Mouse (Mus musculus) liver, postnatal 0 days (tissue): ENCODE data around the gene Vasp. TPM values are rescaled to one million over a fixed set of nuclear protein-coding genes. Genes with fewer than 3 reads are reported as not detected.

Experiments used
- ATAC-seq: fragments of 200-750 bp; cut with Nextera tagmentation; 2 replicates; pipeline ENCODE4 v1.8.0; 2017; ENCODE audit warnings: mild to moderate bottlenecking, moderate library complexity
- DNase-seq: peaks from one replicate; pipeline ENCODE4 v3.0.0-alpha.2; 2016
- H3K27ac ChIP-seq: fragments of 300-500 bp; sonication (generic); 2 replicates; pipeline ENCODE4 v1.5.1; 2014; ENCODE audit warnings: antibody characterized with exemption, moderate library complexity, mild to moderate bottlenecking, low read depth
- H3K27me3 ChIP-seq: fragments of 300-500 bp; sonication (generic); 2 replicates; pipeline ENCODE4 v1.6.1; 2014; ENCODE audit warnings: low read length, control low read depth, mixed read lengths; ENCODE audit not compliant: insufficient read depth
- H3K36me3 ChIP-seq: fragments of 300-500 bp; sonication (generic); replicated peaks from 2 replicates; pipeline ENCODE4 v1.6.1; 2014; ENCODE audit warnings: mild to moderate bottlenecking, control low read depth, low read length, moderate library complexity, mixed read lengths; ENCODE audit not compliant: insufficient read depth
- H3K4me1 ChIP-seq: fragments of 300-500 bp; sonication (generic); 2 replicates; pipeline ENCODE4 v1.6.1; 2014; ENCODE audit warnings: antibody characterized with exemption, mild to moderate bottlenecking, control low read depth; ENCODE audit not compliant: insufficient read depth
- H3K4me2 ChIP-seq: fragments of 300-500 bp; sonication (generic); 2 replicates; pipeline ENCODE4 v1.6.1; 2014; ENCODE audit warnings: low read depth, mild to moderate bottlenecking, low read length, moderate library complexity, mixed read lengths
- H3K4me3 ChIP-seq: fragments of 300-500 bp; sonication (generic); 2 replicates; pipeline ENCODE4 v1.5.1; 2014; ENCODE audit warnings: low read depth, low read length
- H3K9ac ChIP-seq: fragments of 300-500 bp; sonication (generic); replicated peaks from 2 replicates; pipeline ENCODE4 v1.6.1; 2014; ENCODE audit warnings: mild to moderate bottlenecking, moderate library complexity
- H3K9me3 ChIP-seq: fragments of 300-500 bp; sonication (generic); 2 replicates; pipeline ENCODE4 v1.6.1; 2016; ENCODE audit warnings: mild to moderate bottlenecking, control low read depth, low read length, mixed read lengths
- CTCF ChIP-seq: sonication (generic); IDR thresholded peaks from 2 replicates; pipeline ENCODE4 v1.5.1; 2016; ENCODE audit warnings: antibody characterized with exemption, low read depth
- EP300 ChIP-seq: IDR thresholded peaks from 2 replicates; pipeline ENCODE4 v1.6.1; 2016; ENCODE audit warnings: antibody characterized with exemption, low read depth, mild to moderate bottlenecking
- WGBS: fragments of 180-500 bp; shearing (Covaris S2); extraction: QIAGEN DNeasy Blood & Tissue Kit; methylation state at CpG from one replicate; pipeline ENCODE4 v1.1.7; 2014; ENCODE audit not compliant: insufficient replicate concordance; 5-methylcytosine and 5-hydroxymethylcytosine counted together
- polyA plus RNA-seq: library from polyadenylated mRNA; unstranded; fragments of >200 nt; fragmentation: Nextera tagmentation; extraction: Ambion mirVana; gene quantifications from 2 replicates; pipeline ENCODE4 v1.2.1, GENCODE M21; 2015

Gene Vasp
- polyA plus RNA-seq, 1 experiment from 2014 or later, result 36.2 TPM

DNA sequence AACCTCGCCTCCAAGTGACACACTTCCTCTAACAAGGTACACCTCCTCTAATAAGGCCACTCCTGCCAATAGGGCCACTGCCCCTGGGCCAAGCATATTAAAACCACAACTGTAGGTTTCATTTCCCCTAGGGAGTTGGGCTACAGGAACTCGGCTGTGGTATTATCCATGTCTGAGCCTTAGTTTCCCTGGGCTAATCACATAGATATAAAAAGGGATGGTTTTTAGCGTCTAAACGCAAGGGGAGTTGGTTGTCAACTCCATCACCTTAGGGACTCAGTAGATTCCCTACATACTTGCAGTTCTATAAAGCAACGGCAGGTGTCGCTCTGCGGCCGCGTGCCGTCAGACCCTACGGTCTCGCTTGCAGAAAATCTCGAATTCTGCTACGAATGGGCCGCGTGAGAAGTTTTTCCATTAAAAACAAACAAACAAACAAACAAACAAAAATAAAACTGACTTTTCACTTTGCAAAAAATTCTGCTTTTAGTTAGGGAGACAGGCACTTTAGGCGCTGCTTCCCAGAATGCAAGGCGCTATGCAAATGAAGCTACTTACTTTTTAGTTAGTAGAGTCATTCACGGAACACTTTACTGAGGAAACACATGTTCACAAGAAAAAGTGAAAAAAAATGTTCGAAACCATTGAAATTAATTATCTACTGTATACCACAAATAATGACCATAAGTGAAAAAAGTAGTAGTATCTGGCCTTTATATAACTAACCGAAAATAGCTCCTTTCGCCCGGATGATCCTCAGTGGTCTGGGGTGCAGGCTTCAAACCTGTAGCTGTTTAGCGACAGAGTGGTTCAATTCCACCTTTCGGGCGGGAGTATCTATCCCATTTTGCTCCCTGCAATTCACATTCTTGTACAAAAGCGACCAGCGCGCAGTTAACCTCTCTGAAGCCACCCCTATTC lies 29.1 kb upstream of the Vasp start:
- H3K4me3 ChIP-seq, result peak overlapping the region; percentile 44
- peak overlapping the region; percentile 61 for H3K4me2 ChIP-seq
- under 1% methylated on average over 29 of the region's 29 CpGs for WGBS
- H3K36me3 ChIP-seq, result no peaks in the 10 kb centered on the region
- no peaks in the 10 kb centered on the region for H3K9me3 ChIP-seq
- peak; percentile 83 for ATAC-seq
- peaks cover 43% of the 10 kb centered on the region for H3K27me3 ChIP-seq
- no peak overlapping the region for H3K27ac ChIP-seq
- peak overlapping the region; percentile 42; the same call in 1 of the 2 replicates for H3K9ac ChIP-seq
- H3K4me1 ChIP-seq, result peaks cover 15% of the 10 kb centered on the region
- DNase-seq, result peak; percentile 86
- peak; percentile 29; the same call in 1 of the 2 replicates for TF ChIP-seq EP300
- peak; percentile 98 for TF ChIP-seq CTCF

DNA sequence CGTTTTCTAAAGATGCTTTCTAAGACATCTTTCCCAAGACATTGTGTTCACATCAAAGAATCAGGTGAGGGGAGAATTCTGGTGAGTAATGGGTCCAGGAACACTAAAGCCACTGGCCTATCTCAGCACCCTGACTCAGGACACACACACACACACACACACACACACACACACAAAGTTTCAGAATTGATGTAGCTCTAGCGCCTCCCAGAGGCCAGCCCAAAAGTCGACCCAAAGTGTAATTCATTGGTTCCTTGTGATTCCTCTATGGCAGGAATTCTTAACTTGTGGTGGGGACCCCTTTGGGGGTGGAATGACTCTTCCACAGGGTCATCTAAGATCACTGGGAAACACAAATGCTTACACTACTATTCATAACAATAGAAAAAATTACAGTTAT lies 27.6 kb upstream of the Vasp start:
- peaks cover 28% of the 10 kb centered on the region for H3K27me3 ChIP-seq
- H3K36me3 ChIP-seq, result no peaks in the 10 kb centered on the region
- H3K4me2 ChIP-seq, result no peak overlapping the region
- H3K9ac ChIP-seq, result no peak overlapping the region
- H3K4me3 ChIP-seq, result no peak overlapping the region
- TF ChIP-seq CTCF (peak; percentile 82), EP300 (no peak)
- DNase-seq (peak; percentile 74), ATAC-seq (no peak)
- H3K4me1 ChIP-seq, result peaks cover 10% of the 10 kb centered on the region
- 17% methylated on average over 3 of the region's 3 CpGs for WGBS
- H3K9me3 ChIP-seq, result no peaks in the 10 kb centered on the region
- no peak overlapping the region for H3K27ac ChIP-seq

DNA sequence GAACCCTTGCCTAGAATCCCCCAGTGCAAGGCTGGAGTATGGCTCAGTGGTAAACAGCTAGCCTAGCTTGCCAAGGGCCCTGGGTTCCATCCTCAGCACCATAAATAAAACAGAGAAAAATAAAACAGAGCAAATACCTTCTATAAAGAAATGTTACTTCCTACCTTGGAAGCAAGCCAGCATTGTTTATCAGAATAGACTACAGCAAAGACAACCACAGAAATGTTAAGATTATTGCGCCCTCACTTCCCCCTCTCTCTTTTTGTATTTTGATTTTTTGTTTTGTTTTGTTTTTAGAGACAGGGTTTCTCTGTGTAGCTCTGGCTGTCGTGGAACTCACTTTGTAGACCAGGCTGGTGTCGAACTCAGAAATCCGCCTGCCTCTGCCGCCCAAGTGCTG lies 26.2 kb upstream of the Vasp start:
- no peak for DNase-seq
- no peak overlapping the region for H3K9ac ChIP-seq
- no peak overlapping the region for H3K4me3 ChIP-seq
- H3K27me3 ChIP-seq, result peaks cover 14% of the 10 kb centered on the region
- no peak overlapping the region for H3K4me2 ChIP-seq
- no peak for ATAC-seq
- 85% methylated on average over 5 of the region's 5 CpGs for WGBS
- peaks cover 3% of the 10 kb centered on the region; the same call in 1 of the 2 replicates for H3K4me1 ChIP-seq
- H3K9me3 ChIP-seq, result no peaks in the 10 kb centered on the region
- H3K36me3 ChIP-seq, result no peaks in the 10 kb centered on the region
- TF ChIP-seq EP300 (no peak), CTCF (no peak)
- no peak overlapping the region for H3K27ac ChIP-seq

DNA sequence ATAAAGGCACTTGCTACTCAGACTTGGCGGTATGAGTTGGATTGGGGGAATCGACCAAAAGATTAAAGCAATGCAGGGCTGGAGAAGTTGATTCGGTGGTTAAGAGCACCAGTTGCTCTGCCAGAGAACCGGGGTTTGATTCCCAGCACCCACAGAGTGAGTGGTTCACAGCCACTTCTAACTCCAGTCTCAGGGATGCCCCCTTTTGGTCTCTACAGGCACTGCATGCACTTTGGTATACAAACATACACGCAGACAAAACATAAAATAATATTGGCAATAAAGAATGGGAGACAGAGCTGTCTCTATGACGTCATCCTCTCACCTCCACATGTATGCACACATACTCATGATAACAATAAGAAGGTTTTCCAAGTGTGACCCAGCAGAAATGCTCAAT lies 25.4 kb upstream of the Vasp start:
- TF ChIP-seq CTCF (0 out of 2 replicates have a peak, but pooled peaks have one; percentile 24), EP300 (no peak)
- peaks cover 7% of the 10 kb centered on the region for H3K27me3 ChIP-seq
- no peaks in the 10 kb centered on the region for H3K36me3 ChIP-seq
- no peak overlapping the region for H3K27ac ChIP-seq
- ATAC-seq, result no peak
- no peak for DNase-seq
- H3K9me3 ChIP-seq, result no peaks in the 10 kb centered on the region
- no peak overlapping the region for H3K4me2 ChIP-seq
- no peak overlapping the region for H3K4me3 ChIP-seq
- 82% methylated on average over 6 of the region's 6 CpGs for WGBS
- peaks cover 3% of the 10 kb centered on the region; the same call in 1 of the 2 replicates for H3K4me1 ChIP-seq
- no peak overlapping the region for H3K9ac ChIP-seq

DNA sequence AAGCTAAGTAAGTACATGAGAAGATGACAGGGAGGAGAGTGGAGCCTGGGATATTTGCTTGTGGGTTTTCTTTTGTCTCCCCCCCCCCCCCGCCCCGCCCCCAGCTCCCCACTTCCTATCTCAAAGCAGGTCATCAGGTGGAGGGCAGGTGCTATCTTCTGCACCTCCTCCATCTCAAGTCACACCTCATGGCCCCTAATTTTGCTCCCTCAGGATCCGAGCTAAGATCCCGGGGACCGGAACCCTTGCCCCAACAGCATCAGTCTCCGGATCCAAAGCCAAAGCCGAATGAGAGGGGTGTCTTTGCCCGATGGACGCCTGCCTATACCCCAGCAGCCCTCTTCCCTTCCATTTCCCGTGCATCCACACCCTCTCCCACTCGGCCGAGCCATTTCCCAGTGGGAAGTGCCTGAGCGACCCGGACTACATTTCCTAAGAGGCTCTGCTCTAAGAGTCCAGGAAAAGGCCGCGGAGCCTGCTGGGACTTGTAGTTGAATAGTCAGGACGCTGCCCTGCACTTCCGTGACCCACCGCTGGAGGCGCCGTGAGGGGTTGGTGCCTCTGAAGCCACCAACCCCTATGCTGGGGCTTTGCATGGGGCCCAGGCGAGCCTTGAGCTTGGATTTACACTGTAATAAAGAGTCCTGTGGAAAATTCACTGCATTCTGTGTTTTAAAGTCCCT lies 24.0 kb upstream of the Vasp start:
- Histone ChIP-seq H3K4me2 (peak overlapping the region; percentile 76), H3K9me3 (no peaks in the 10 kb centered on the region), H3K9ac (no peak overlapping the region), H3K36me3 (no peaks in the 10 kb centered on the region), H3K27ac (no peak overlapping the region), H3K4me1 (peaks cover 15% of the 10 kb centered on the region), H3K4me3 (peak overlapping the region; percentile 41), H3K27me3 (no peaks in the 10 kb centered on the region)
- no peak for TF ChIP-seq EP300
- peak; percentile 91 for TF ChIP-seq CTCF
- peak; percentile 95 for DNase-seq
- peak; percentile 72 for ATAC-seq
- 8% methylated on average over 20 of the region's 22 CpGs for WGBS

DNA sequence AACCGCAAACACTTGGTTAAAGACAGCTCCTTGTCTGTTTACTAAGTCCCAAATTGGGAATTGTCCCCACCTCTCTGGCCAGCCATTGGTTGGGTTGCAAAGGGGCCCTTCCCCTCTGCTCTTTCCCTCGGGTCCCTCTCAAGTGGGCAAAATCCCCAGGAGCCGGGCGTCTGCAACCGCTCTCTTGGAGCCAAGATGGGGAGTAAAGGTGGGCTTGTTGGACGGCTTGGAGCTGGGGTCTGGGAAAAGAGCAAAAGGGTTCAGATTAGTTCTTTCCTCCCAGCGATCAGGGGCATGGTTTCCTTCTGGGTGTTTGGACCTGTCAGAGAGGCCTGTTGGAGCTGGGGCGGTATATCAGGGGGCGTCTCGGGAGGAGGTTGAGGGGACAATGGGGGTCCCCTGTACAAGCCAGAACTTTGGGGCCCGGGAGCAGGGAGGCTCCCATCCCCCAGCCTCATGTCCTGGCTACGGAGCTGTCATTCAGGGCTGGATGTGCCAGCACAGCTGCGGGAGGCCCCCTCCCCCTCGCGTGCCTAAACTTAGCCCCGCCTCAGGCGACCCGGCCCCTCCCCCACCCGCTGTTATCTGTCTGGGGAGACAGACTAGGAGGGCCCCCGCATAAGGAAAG lies 19.5 kb upstream of the Vasp start:
- Histone ChIP-seq H3K9ac (peak overlapping the region; percentile 46), H3K4me2 (peak overlapping the region; percentile 75), H3K9me3 (no peaks in the 10 kb centered on the region), H3K27me3 (0 out of 2 replicates have a peak, but pooled peaks cover 3% of the 10 kb centered on the region), H3K4me1 (peaks cover 15% of the 10 kb centered on the region), H3K36me3 (no peaks in the 10 kb centered on the region), H3K27ac (0 out of 2 replicates have a peak overlapping the region, but pooled peaks have one; percentile 16), H3K4me3 (peak overlapping the region; percentile 44)
- ATAC-seq (peak; percentile 55), DNase-seq (peak; percentile 58)
- TF ChIP-seq CTCF, result no peak
- TF ChIP-seq EP300, result no peak
- WGBS, result 3% methylated on average over 20 of the region's 20 CpGs
